Mouse (Mus musculus): Measurements from ENCODE around the gene Cxcl5.

GRCm38 (mm10) chr5:90783697-90784096, 24.5 kb downstream of the Cxcl5 start:
- TF ChIP-seq EP300 (optimal IDR thresholded peaks at IDR 0.05), result no peak
- no peak for TF ChIP-seq CTCF (IDR thresholded peaks at IDR 0.05; ENCODE audit: low read depth)
